Mouse (Mus musculus) ES-E14 (cell line): ENCODE measurements around the gene Ank3.

ENCODE experiments used
- CHD2 ChIP-seq: IDR thresholded peaks from 2 replicates; pipeline ENCODE4 v1.6.1; 2014; ENCODE audit warnings: mild to moderate bottlenecking, low read depth, low read length, inconsistent platforms
- HCFC1 ChIP-seq: IDR thresholded peaks from 2 replicates; pipeline ENCODE4 v1.6.1; 2012; ENCODE audit warnings: low read length, inconsistent platforms, borderline replicate concordance; ENCODE audit not compliant: insufficient read depth
- MAFK ChIP-seq: IDR thresholded peaks from 2 replicates; pipeline ENCODE4 v1.6.1; 2014; ENCODE audit warnings: mild to moderate bottlenecking, low read depth, low read length, inconsistent platforms; ENCODE audit not compliant: insufficient read depth
- ZC3H11A ChIP-seq: IDR thresholded peaks from 2 replicates; pipeline ENCODE4 v1.6.1; 2012; ENCODE audit warnings: low read depth, mild to moderate bottlenecking, inconsistent platforms, low read length, borderline replicate concordance

DNA sequence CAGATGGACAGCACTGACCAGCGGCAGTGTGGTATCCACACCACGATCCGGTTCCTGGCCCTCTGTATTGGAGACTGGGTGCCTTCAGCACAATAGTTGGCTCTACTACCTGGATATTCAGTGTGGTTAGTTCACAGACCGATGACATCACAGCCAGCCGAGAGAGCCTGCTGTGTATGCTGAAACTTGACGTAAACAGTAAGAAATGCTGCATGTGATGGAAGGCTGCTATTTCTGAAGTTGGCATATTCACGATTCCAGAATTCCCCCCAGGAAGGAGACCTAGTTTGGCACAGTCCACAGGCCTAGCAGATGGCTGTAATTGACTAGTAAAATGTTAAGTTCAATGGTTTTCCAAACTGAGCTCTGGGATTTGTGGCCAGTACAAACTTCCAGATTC is 521.2 kb downstream of the Ank3 start:
- no peak for TF ChIP-seq MAFK
- no peak for TF ChIP-seq CHD2
- TF ChIP-seq HCFC1 = no peak
- TF ChIP-seq ZC3H11A = no peak
